Mouse (Mus musculus) embryonic facial prominence, embryonic 11.5 days (tissue): ENCODE measurements around the gene Macrod2. TPM values are rescaled to one million over a fixed set of nuclear protein-coding genes. Genes with fewer than 3 reads are reported as not detected.

Experiments used
- ATAC-seq: fragments of 200-750 bp; cut with Nextera tagmentation; replicated peaks from 2 replicates; pipeline ENCODE4 v1.8.0; 2017; ENCODE audit warnings: low read depth; ENCODE audit not compliant: insufficient number of reproducible peaks, low FRiP score, low TSS enrichment
- DNase-seq: peaks from one replicate; pipeline ENCODE4 v3.0.0-alpha.2; 2015; ENCODE audit warnings: low spot score
- H3K27ac ChIP-seq: fragments of 300-500 bp; sonication (generic); replicated peaks from 2 replicates; pipeline ENCODE4 v1.5.1; 2014; ENCODE audit warnings: mild to moderate bottlenecking, low read depth, low read length, control low read depth
- H3K27me3 ChIP-seq: fragments of 300-500 bp; sonication (generic); 2 replicates; pipeline ENCODE4 v1.6.1; 2014; ENCODE audit warnings: mild to moderate bottlenecking, low read length, moderate library complexity, mixed read lengths; ENCODE audit not compliant: control insufficient read depth, insufficient read depth
- H3K36me3 ChIP-seq: fragments of 300-500 bp; sonication (generic); replicated peaks from 2 replicates; pipeline ENCODE4 v1.6.1; 2014; ENCODE audit warnings: low read depth, mild to moderate bottlenecking, low read length, moderate library complexity, mixed read lengths; ENCODE audit not compliant: control insufficient read depth, insufficient read depth
- H3K4me1 ChIP-seq: fragments of 300-500 bp; sonication (generic); 2 replicates; pipeline ENCODE4 v1.6.1; 2014; ENCODE audit warnings: low read length, mixed read lengths; ENCODE audit not compliant: control insufficient read depth, insufficient read depth
- H3K4me2 ChIP-seq: fragments of 300-500 bp; sonication (generic); 2 replicates; pipeline ENCODE4 v1.6.1; 2014; ENCODE audit warnings: low read depth, mild to moderate bottlenecking, control low read depth, low read length, moderate library complexity
- H3K4me3 ChIP-seq: fragments of 300-500 bp; sonication (generic); 2 replicates; pipeline ENCODE4 v1.5.1; 2014; ENCODE audit warnings: low read depth, low read length, control low read depth
- H3K9ac ChIP-seq: fragments of 300-500 bp; sonication (generic); replicated peaks from 2 replicates; pipeline ENCODE4 v1.6.1; 2014; ENCODE audit warnings: mild to moderate bottlenecking, control low read depth, low read length
- H3K9me3 ChIP-seq: fragments of 300-500 bp; sonication (generic); replicated peaks from 2 replicates; pipeline ENCODE4 v1.6.1; 2016; ENCODE audit warnings: mild to moderate bottlenecking, low read length, inconsistent platforms, mixed read lengths; ENCODE audit not compliant: control insufficient read depth
- WGBS: fragments of 180-500 bp; shearing (Covaris S2); extraction: QIAGEN DNeasy Blood & Tissue Kit; methylation state at CpG from one replicate; pipeline ENCODE4 v1.1.7; 2014; 5-methylcytosine and 5-hydroxymethylcytosine counted together
- polyA plus RNA-seq: library from polyadenylated mRNA; unstranded; fragments of >200 nt; fragmentation: Nextera tagmentation; extraction: Ambion mirVana; gene quantifications from 2 replicates; pipeline ENCODE4 v1.2.1, GENCODE M21; 2014

Gene Macrod2
- polyA plus RNA-seq, 1 experiment from 2014 or later = 33.8 TPM

DNA sequence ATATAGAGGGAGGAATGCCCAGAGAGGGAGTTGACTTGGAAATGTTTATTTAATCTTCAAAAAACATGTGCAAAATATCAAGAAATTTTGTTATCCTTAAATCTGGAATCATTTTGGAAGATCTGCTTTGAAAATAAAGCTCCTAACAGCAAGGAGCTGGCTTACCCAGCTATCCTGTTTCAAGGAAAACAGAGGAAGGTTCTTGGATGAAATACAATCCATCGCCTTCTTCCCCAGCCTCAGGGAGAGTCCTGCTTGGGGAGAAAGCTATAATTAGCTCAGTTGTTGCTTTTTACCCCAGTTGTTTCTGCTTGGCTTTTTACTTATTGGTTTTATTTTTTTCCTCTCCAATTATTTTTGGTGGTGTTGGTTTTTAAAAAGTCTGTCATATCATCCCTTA is 539.4 kb downstream of the Macrod2 start:
- ATAC-seq (no peak), DNase-seq (peak; percentile 80)
- WGBS = 26% methylated on average over 1 of the region's 1 CpGs
- no peaks in the 10 kb centered on the region; the same call in 1 of the 2 replicates for H3K4me1 ChIP-seq
- H3K4me2 ChIP-seq = no peak overlapping the region
- H3K9me3 ChIP-seq = no peaks in the 10 kb centered on the region
- H3K4me3 ChIP-seq = no peak overlapping the region
- no peak overlapping the region for H3K9ac ChIP-seq
- H3K27me3 ChIP-seq = no peaks in the 10 kb centered on the region
- no peaks in the 10 kb centered on the region for H3K36me3 ChIP-seq
- H3K27ac ChIP-seq = no peak overlapping the region

DNA sequence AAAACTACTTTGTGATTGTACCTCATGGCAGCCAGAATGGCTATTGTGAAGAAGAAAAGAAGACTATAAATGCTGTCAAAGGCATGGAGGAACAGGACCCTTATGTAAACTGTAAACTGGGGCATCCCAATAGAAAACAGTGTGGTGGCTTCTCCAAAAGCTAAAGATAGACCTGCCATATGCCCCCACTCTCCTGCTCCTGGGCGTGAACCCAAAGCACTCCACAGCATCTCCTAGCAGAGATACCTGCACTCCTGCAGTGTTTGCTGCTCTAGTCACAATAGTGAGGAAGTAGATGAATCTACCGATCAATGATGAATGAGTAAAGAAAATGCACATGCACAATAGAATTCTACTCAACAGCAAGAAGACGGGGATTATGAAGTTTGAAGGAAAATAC is 554.4 kb downstream of the Macrod2 start:
- Histone ChIP-seq H3K27me3 (no peaks in the 10 kb centered on the region), H3K4me1 (no peaks in the 10 kb centered on the region), H3K36me3 (no peaks in the 10 kb centered on the region), H3K4me2 (no peak overlapping the region), H3K9me3 (no peaks in the 10 kb centered on the region), H3K4me3 (no peak overlapping the region), H3K9ac (no peak overlapping the region), H3K27ac (no peak overlapping the region)
- WGBS = 90% methylated on average over 3 of the region's 3 CpGs
- DNase-seq = no peak
- ATAC-seq = no peak

DNA sequence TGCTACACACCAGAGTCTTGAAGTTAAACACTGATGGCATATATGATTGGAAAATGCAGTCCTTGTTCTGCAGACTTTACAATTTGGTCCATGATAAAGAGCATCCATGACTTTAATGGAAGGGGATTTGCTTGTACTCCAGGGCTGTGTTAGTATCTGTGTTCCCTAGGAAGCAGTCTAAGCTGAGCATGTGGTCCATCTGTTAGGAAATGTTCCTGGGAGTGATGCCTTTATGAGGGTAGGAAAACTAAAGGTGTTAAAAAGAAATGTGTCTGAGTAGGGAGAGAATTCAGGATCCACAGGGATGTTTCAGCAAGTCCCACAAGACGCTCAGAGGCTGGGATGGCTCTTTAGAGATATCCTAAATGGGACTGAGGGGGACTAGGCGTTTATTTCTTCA is 564.1 kb downstream of the Macrod2 start:
- no peaks in the 10 kb centered on the region for H3K27me3 ChIP-seq
- H3K4me2 ChIP-seq = no peak overlapping the region
- ATAC-seq (no peak), DNase-seq (no peak)
- H3K36me3 ChIP-seq = no peaks in the 10 kb centered on the region
- H3K4me1 ChIP-seq = no peaks in the 10 kb centered on the region
- H3K9ac ChIP-seq = no peak overlapping the region
- WGBS = 67% methylated on average over 2 of the region's 2 CpGs
- no peak overlapping the region for H3K4me3 ChIP-seq
- no peaks in the 10 kb centered on the region for H3K9me3 ChIP-seq
- no peak overlapping the region for H3K27ac ChIP-seq

DNA sequence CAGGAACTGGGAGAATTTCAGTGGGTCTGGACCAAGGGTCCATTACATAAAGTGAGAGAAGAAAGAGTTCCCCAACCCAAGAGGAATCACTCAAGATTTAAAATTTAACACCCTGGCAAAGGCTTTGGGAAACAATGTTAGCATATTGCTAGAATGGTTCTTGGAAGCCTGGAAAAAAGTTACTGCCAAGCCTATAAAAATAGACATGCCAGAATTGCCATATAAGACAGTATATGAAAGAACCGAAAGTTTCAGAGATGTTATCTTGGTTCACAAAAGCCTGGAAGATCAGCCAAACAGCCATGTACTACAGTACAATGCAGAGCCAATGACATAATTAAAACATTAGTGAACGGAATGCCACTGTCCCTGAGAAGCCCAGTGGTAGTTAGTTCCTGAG is 575.1 kb downstream of the Macrod2 start:
- Histone ChIP-seq H3K4me1 (no peaks in the 10 kb centered on the region), H3K9ac (no peak overlapping the region), H3K9me3 (no peaks in the 10 kb centered on the region), H3K27me3 (no peaks in the 10 kb centered on the region), H3K36me3 (no peaks in the 10 kb centered on the region), H3K4me3 (no peak overlapping the region), H3K4me2 (no peak overlapping the region), H3K27ac (no peak overlapping the region)
- ATAC-seq (no peak), DNase-seq (no peak)
- WGBS = 80% methylated on average over 2 of the region's 2 CpGs

DNA sequence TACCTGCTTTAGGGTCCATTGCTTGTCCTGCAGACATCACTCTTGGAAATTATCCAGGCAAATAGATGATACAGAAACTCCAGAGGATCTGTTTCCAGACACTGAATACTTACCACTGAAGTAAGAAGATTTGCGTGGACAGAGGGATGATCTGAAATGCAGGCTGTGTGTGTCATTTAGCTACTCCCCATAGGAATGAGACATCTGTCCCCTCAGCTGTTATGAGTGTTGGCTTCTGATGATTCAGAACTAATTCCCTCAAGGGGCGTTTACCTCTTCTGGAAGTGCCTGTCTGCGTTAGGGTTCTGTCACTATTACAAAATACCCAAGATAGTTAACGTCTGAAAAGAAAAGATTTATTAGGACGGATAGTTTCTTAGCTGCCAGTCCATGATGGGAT is 576.7 kb downstream of the Macrod2 start:
- 79% methylated on average over 5 of the region's 5 CpGs for WGBS
- Histone ChIP-seq H3K4me3 (no peak overlapping the region), H3K4me2 (no peak overlapping the region), H3K36me3 (no peaks in the 10 kb centered on the region), H3K4me1 (no peaks in the 10 kb centered on the region), H3K27me3 (no peaks in the 10 kb centered on the region), H3K9me3 (no peaks in the 10 kb centered on the region), H3K27ac (no peak overlapping the region), H3K9ac (no peak overlapping the region)
- ATAC-seq (no peak), DNase-seq (no peak)

DNA sequence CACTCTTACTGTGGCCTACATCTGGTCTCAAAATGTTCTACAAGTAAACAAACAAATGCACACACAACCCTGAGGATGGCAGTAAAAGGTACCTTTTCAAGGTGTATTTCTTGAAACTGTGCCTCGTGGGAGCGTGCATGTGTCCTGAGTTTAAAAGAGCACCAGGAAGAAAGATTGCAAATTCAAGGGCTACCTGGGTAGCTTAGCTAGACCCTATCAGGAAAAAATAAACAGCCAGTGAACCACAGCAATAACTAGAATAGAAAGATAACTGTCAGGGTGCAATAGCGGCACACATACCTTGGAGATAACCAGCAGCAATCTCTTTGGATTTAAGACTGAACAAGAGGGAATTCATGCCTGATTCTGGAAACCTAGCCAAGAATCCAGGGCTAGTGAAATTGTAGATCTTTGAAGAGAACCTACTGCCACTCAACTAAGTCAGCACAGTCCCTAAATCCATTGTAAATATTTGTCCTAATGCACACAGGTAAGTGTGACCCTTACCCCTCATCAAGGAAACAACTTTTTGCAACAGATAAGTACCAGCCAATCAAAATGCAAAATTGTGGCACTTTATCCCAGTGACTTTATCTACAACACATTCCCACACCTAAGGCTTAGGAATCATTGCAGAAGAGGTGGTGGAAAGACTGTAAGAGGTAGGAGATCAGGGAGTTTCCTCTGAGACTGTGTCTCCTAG is 590.7 kb downstream of the Macrod2 start:
- Histone ChIP-seq H3K9me3 (no peaks in the 10 kb centered on the region), H3K27ac (no peak overlapping the region), H3K4me2 (no peak overlapping the region), H3K4me1 (no peaks in the 10 kb centered on the region), H3K36me3 (no peaks in the 10 kb centered on the region), H3K9ac (no peak overlapping the region), H3K4me3 (no peak overlapping the region), H3K27me3 (no peaks in the 10 kb centered on the region)
- ATAC-seq = no peak
- no peak for DNase-seq
- 94% methylated on average over 3 of the region's 3 CpGs for WGBS

DNA sequence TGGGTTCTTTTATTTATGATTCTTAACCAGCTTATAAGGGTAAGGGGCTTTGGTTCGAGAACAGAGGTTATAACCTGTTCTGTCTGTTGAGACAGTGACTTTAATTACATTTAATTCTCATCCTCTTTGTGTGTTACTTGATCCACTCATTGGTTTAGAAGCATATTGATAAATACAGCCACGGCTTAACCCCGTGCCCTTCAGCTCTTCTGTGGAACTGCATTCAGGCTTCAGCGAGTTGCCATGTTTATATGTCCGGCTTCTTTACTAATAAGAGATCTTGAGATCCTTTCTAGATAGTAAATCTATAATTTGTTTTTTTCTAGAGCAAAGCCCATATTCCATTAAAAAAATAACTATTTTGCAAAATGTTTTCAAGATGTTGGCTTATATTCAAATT is 608.7 kb downstream of the Macrod2 start:
- ATAC-seq = no peak
- no peak for DNase-seq
- 60% methylated on average over 5 of the region's 5 CpGs for WGBS

DNA sequence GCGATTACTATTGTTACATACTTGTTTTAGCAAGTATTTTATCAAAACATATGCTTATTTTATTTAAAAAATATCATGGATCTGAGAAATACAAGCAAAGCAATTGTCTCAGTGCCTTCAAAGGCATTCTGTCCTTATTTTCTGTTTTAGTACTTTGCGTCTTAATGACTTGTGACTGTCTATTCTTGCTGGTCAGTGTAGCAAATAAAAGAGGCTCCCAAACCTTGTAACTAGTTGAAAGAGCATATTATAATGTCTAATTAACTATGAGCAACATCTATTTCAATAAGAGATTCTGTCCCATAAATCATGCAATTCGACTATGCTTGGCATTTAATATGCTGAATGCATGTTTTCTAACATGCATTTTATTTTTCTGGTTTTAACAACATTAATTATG is 609.2 kb downstream of the Macrod2 start:
- WGBS = 76% methylated on average over 3 of the region's 3 CpGs
- ATAC-seq (no peak), DNase-seq (no peak)
- Histone ChIP-seq H3K4me2 (no peak overlapping the region), H3K4me3 (no peak overlapping the region), H3K27me3 (no peaks in the 10 kb centered on the region), H3K27ac (no peak overlapping the region), H3K4me1 (no peaks in the 10 kb centered on the region), H3K36me3 (no peaks in the 10 kb centered on the region), H3K9ac (no peak overlapping the region), H3K9me3 (no peaks in the 10 kb centered on the region)

More for the DNA sequence above, 608.7 kb downstream of the Macrod2 start:
- no peak overlapping the region for H3K4me3 ChIP-seq
- H3K4me1 ChIP-seq = no peaks in the 10 kb centered on the region
- H3K27me3 ChIP-seq = no peaks in the 10 kb centered on the region
- H3K36me3 ChIP-seq = no peaks in the 10 kb centered on the region
- H3K4me2 ChIP-seq = no peak overlapping the region
- H3K9me3 ChIP-seq = no peaks in the 10 kb centered on the region
- no peak overlapping the region for H3K9ac ChIP-seq
- no peak overlapping the region for H3K27ac ChIP-seq
